Mouse (Mus musculus): Measurements from ENCODE around the gene Agl. TPM values are rescaled to one million over a fixed set of nuclear protein-coding genes. Genes with fewer than 3 reads are reported as not detected.

The Agl gene
- polyA plus RNA-seq, 1 experiment: 8.9 TPM

- WGBS: 83% methylated on average over 8 of the region's 8 CpGs
- no peaks in the 10 kb centered on the region for H3K36me3 ChIP-seq (ENCODE audit: control insufficient read depth, insufficient read depth, low read length)
- no peak for DNase-seq
- H3K4me3 ChIP-seq (ENCODE audit: control insufficient read depth, insufficient read depth, low read length): no peak overlapping the region
- no peaks in the 10 kb centered on the region for H3K4me1 ChIP-seq (replicated peaks; ENCODE audit: control insufficient read depth, insufficient read depth, low read length)
- no peak for TF ChIP-seq POLR2A (IDR thresholded peaks at IDR 0.05; ENCODE audit: control insufficient read depth, extremely low read depth, insufficient read depth, low read length, poor library complexity)
- no peaks in the 10 kb centered on the region for H3K27me3 ChIP-seq (ENCODE audit: control insufficient read depth, insufficient read depth, low read length)
- H3K27ac ChIP-seq (ENCODE audit: control insufficient read depth, insufficient read depth, low read length): no peak overlapping the region
Measured at GRCm38 (mm10) chr3:116737326-116737731, 70.6 kb downstream of the Agl start.

DNA sequence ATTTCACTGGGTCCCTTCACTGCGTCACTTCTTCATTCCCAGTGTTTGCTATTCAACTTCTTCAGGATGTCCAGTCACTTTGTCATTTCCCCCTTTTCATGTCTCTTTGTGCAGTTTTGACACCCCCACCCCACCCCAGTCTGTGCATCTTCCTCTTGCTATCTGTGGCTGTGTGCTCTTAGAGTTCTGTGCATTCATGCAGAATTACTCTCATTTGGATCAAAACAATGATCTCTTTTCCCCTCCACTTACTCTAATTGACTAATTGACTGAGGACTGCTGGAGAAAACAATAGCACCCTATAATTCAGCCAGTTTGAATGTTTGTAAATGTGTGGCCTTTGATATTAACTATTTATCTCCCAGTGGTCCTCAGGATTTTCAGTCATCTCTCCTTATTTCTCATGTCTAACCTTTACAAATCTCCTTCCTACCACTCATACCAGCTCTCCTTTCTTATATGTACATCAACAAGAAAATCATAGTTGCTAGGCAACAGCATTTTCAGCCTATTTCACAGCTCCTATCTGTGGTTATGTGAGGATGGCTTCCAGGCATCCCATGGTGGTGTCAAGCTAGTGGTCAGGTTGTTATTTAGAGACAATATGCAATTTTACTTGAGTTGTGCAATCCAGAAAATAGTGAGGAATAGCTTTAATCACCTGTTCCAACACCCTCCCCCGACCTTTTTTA, 78.3 kb downstream of the Agl start:
- peaks cover 5% of the 10 kb centered on the region for H3K4me1 ChIP-seq (replicated peaks; ENCODE audit: control insufficient read depth, insufficient read depth, low read length)
- H3K36me3 ChIP-seq (ENCODE audit: control insufficient read depth, insufficient read depth, low read length): no peaks in the 10 kb centered on the region
- 87% methylated on average over 2 of the region's 2 CpGs for WGBS
- H3K27me3 ChIP-seq (ENCODE audit: control insufficient read depth, insufficient read depth, low read length): no peaks in the 10 kb centered on the region
- no peak overlapping the region for H3K4me3 ChIP-seq (ENCODE audit: control insufficient read depth, insufficient read depth, low read length)
- TF ChIP-seq CTCF (IDR thresholded peaks at IDR 0.05; ENCODE audit: borderline replicate concordance, control insufficient read depth, extremely low read depth, insufficient read depth, low read length, poor library complexity): no peak
- no peak for TF ChIP-seq POLR2A (IDR thresholded peaks at IDR 0.05; ENCODE audit: control insufficient read depth, extremely low read depth, insufficient read depth, low read length, poor library complexity)
- no peak for DNase-seq
- no peak overlapping the region for H3K27ac ChIP-seq (ENCODE audit: control insufficient read depth, insufficient read depth, low read length)

- TF ChIP-seq CTCF (IDR thresholded peaks at IDR 0.05; ENCODE audit: borderline replicate concordance, control insufficient read depth, extremely low read depth, insufficient read depth, low read length, poor library complexity) (no peak), POLR2A (IDR thresholded peaks at IDR 0.05; ENCODE audit: control insufficient read depth, extremely low read depth, insufficient read depth, low read length, poor library complexity) (no peak)
- H3K36me3 ChIP-seq (ENCODE audit: control insufficient read depth, insufficient read depth, low read length): no peaks in the 10 kb centered on the region
- H3K4me1 ChIP-seq (replicated peaks; ENCODE audit: control insufficient read depth, insufficient read depth, low read length): peaks cover 5% of the 10 kb centered on the region
- DNase-seq: no peak
- no peak overlapping the region for H3K4me3 ChIP-seq (ENCODE audit: control insufficient read depth, insufficient read depth, low read length)
- no peak overlapping the region; the same call in 1 of the 2 replicates for H3K27ac ChIP-seq (ENCODE audit: control insufficient read depth, insufficient read depth, low read length)
- no peaks in the 10 kb centered on the region for H3K27me3 ChIP-seq (ENCODE audit: control insufficient read depth, insufficient read depth, low read length)
- 28% methylated on average over 9 of the region's 9 CpGs for WGBS
Measured at GRCm38 (mm10) chr3:116726807-116727206, 81.2 kb downstream of the Agl start.

GRCm38 (mm10) chr3:116723496-116724481, 84.2 kb downstream of the Agl start:
- H3K27ac ChIP-seq (ENCODE audit: control insufficient read depth, insufficient read depth, low read length): no peak overlapping the region
- 70% methylated on average over 10 of the region's 10 CpGs for WGBS
- no peaks in the 10 kb centered on the region for H3K27me3 ChIP-seq (ENCODE audit: control insufficient read depth, insufficient read depth, low read length)
- peaks cover 5% of the 10 kb centered on the region for H3K4me1 ChIP-seq (replicated peaks; ENCODE audit: control insufficient read depth, insufficient read depth, low read length)
- H3K36me3 ChIP-seq (ENCODE audit: control insufficient read depth, insufficient read depth, low read length): no peaks in the 10 kb centered on the region
- no peak for DNase-seq
- no peak overlapping the region for H3K4me3 ChIP-seq (ENCODE audit: control insufficient read depth, insufficient read depth, low read length)
- no peak for TF ChIP-seq CTCF (IDR thresholded peaks at IDR 0.05; ENCODE audit: borderline replicate concordance, control insufficient read depth, extremely low read depth, insufficient read depth, low read length, poor library complexity)
- TF ChIP-seq POLR2A (IDR thresholded peaks at IDR 0.05; ENCODE audit: control insufficient read depth, extremely low read depth, insufficient read depth, low read length, poor library complexity): no peak

DNA sequence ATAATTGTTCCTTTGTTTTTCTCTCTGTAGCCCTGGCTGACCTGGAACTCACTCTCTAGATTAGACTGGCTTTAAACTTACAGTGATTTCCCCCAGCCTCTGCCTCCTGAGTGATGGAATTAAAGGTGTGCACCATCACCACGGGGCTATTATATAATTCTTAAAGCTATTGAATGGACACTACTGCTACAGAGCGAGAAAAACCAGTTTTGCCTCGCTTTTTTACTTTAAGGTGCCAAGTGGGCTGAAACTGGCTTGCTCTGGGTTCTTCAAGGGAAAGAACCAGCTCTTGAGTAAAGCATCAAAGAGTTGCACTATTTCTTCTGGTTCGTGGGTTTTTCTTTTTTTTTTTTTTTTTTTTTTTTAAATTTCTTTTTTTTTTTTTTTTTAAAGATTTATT, 85.0 kb downstream of the Agl start:
- DNase-seq: no peak
- Histone ChIP-seq H3K4me3 (ENCODE audit: control insufficient read depth, insufficient read depth, low read length) (no peak overlapping the region), H3K27me3 (ENCODE audit: control insufficient read depth, insufficient read depth, low read length) (no peaks in the 10 kb centered on the region), H3K4me1 (replicated peaks; ENCODE audit: control insufficient read depth, insufficient read depth, low read length) (peaks cover 5% of the 10 kb centered on the region), H3K36me3 (ENCODE audit: control insufficient read depth, insufficient read depth, low read length) (no peaks in the 10 kb centered on the region), H3K27ac (ENCODE audit: control insufficient read depth, insufficient read depth, low read length) (no peak overlapping the region)
- 66% methylated on average over 4 of the region's 4 CpGs for WGBS
- TF ChIP-seq CTCF (IDR thresholded peaks at IDR 0.05; ENCODE audit: borderline replicate concordance, control insufficient read depth, extremely low read depth, insufficient read depth, low read length, poor library complexity): no peak
- no peak for TF ChIP-seq POLR2A (IDR thresholded peaks at IDR 0.05; ENCODE audit: control insufficient read depth, extremely low read depth, insufficient read depth, low read length, poor library complexity)

DNA sequence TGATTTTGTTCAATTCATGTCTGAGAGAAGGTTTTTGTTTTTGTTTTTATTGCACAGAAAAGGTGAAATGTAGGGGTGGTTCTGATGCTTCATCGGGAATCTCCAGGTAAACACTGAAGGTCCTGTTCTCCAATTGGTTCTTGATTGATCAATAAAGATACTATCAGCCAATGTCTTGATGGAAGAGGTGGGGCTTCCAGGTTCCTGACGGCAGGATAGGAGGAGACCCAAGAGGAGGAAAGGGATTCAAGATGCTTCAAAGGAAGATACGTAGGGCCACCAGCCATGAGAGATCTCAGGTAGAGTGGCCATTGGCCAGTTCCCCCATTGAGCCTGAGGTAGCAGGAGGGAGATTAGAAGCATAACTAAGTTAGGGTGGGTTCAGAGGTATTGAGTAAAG, 89.0 kb downstream of the Agl start:
- DNase-seq: no peak
- 88% methylated on average over 3 of the region's 3 CpGs for WGBS
- Histone ChIP-seq H3K27me3 (ENCODE audit: control insufficient read depth, insufficient read depth, low read length) (no peaks in the 10 kb centered on the region), H3K36me3 (ENCODE audit: control insufficient read depth, insufficient read depth, low read length) (no peaks in the 10 kb centered on the region), H3K27ac (ENCODE audit: control insufficient read depth, insufficient read depth, low read length) (no peak overlapping the region), H3K4me1 (replicated peaks; ENCODE audit: control insufficient read depth, insufficient read depth, low read length) (no peaks in the 10 kb centered on the region), H3K4me3 (ENCODE audit: control insufficient read depth, insufficient read depth, low read length) (no peak overlapping the region)
- TF ChIP-seq CTCF (IDR thresholded peaks at IDR 0.05; ENCODE audit: borderline replicate concordance, control insufficient read depth, extremely low read depth, insufficient read depth, low read length, poor library complexity) (no peak), POLR2A (IDR thresholded peaks at IDR 0.05; ENCODE audit: control insufficient read depth, extremely low read depth, insufficient read depth, low read length, poor library complexity) (no peak)

Data from thymus, adult 2 months (tissue).